Mouse (Mus musculus): Measurements from ENCODE around the gene Cep170b. TPM values are rescaled to one million over a fixed set of nuclear protein-coding genes. Genes with fewer than 3 reads are reported as not detected.

Gene Cep170b
- polyA plus RNA-seq, 1 experiment from 2014 or later = 6.1 TPM

DNA sequence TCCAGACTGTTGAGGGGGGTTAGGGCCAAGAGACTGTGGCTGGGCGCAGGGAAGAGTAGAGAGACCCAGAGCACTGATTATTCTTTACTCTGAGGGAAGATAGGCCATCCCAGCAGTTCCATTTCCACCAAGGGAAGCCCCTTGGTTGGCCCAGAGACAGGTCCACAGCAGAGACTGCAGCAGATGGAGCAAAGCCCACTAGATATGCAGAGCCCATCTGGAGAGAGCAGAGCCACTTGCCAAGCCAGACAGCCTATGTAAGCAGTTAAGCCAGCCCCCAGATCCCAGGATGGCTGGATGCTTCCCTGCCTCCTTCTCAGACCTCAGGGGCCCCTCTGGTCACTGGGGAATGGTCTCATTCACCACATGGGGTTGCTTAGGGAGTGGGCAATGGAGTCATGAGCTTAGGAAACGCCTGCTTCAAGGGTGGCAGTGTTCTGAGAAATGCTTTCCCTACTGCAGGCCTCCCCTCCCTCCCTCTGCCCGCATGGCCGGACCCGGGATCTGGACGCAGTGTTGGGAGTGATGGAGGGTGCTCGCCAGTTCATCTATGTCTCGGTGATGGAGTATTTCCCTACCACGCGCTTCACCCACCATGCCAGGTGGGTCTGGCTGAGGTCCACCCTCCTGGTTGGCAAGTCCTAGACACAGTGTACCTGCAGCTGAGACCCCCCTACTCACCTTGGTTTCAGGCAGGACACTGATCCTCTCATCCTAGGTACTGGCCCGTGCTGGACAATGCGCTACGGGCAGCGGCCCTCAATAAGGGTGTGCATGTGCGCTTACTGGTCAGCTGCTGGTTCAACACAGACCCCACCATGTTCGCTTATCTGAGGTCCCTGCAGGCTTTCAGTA, 47.0 kb downstream of the Cep170b start:
- no peak for ATAC-seq (ENCODE audit: insufficient number of reproducible peaks, insufficient read depth, low FRiP score, low read depth)
- Histone ChIP-seq H3K4me3 (ENCODE audit: control insufficient read depth in 1 of 2, insufficient read depth in 1 of 2, low read depth in 1 of 2, low read length in 2 of 2) (no peak overlapping the region), H3K4me1 (ENCODE audit: control insufficient read depth in 2 of 2, insufficient read depth in 2 of 2, low read length in 2 of 2) (no peaks in the 10 kb centered on the region; a peak in 1 of 4 replicates), H3K27ac (replicated peaks in 1 of 2; ENCODE audit: control insufficient read depth in 1 of 2, insufficient read depth in 1 of 2, low read depth in 2 of 2, low read length in 2 of 2) (no peak overlapping the region), H3K27me3 (ENCODE audit: control insufficient read depth, insufficient read depth, low read length) (no peaks in the 10 kb centered on the region), H3K36me3 (ENCODE audit: control insufficient read depth, insufficient read depth, low read length) (no peaks in the 10 kb centered on the region), H3K4me2 (ENCODE audit: low read length) (no peak overlapping the region), H3K9me3 (ENCODE audit: control insufficient read depth, low read length) (no peaks in the 10 kb centered on the region), H3K9ac (ENCODE audit: low read length) (no peak overlapping the region)
- 89% methylated on average over 16 of the region's 16 CpGs for WGBS

DNA sequence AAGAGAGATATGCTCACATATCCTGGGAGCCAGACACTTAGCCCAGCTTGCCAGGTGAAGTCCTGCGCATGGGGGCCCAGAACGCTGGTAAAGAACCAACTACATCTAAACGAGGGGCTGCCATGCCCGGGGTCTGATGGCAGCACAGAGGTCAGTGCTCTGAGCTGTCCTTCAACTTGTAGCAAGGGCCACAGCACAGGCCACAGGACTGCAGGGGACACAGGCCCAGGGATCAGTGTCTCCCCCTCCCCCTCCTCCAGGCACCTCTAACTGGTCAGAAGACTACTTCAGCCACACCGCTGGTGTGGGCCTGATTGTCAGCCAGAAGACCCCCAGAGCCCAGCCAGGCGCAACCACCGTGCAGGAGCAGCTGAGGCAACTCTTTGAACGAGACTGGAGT, 47.9 kb downstream of the Cep170b start:
- H3K4me2 ChIP-seq (ENCODE audit: low read length) = no peak overlapping the region
- H3K4me1 ChIP-seq (ENCODE audit: control insufficient read depth in 2 of 2, insufficient read depth in 2 of 2, low read length in 2 of 2) = peaks cover 1 to 3% of the 10 kb centered on the region in 2 experiments; a peak in 1 of 4 replicates
- H3K9ac ChIP-seq (ENCODE audit: low read length) = no peak overlapping the region
- H3K27ac ChIP-seq (replicated peaks in 1 of 2; ENCODE audit: control insufficient read depth in 1 of 2, insufficient read depth in 1 of 2, low read depth in 2 of 2, low read length in 2 of 2) = no peak overlapping the region
- H3K27me3 ChIP-seq (ENCODE audit: control insufficient read depth, insufficient read depth, low read length) = no peaks in the 10 kb centered on the region
- ATAC-seq (ENCODE audit: insufficient number of reproducible peaks, insufficient read depth, low FRiP score, low read depth) = no peak
- WGBS = 76% methylated on average over 8 of the region's 8 CpGs
- no peaks in the 10 kb centered on the region for H3K36me3 ChIP-seq (ENCODE audit: control insufficient read depth, insufficient read depth, low read length)
- no peaks in the 10 kb centered on the region for H3K9me3 ChIP-seq (ENCODE audit: control insufficient read depth, low read length)
- H3K4me3 ChIP-seq (ENCODE audit: control insufficient read depth in 1 of 2, insufficient read depth in 1 of 2, low read depth in 1 of 2, low read length in 2 of 2) = no peak overlapping the region

DNA sequence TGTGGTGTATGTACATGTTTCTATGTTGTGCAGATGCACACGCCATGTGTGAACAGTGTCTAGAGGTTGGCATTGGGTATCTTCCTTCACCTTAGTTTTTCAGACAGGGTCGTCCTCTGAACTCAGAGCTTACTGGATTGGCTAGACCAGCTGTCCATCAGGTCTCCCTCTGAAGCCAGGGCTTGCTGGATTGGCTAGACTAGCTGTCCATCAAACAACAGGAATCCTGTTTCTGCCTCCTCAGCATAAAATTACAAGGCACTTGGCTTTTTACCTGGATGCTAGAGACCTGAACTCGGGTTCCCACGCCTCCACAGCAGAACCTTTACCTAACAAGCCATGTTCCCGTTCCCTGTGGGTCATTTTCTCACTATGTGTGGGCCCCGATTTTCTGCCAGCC, 48.8 kb downstream of the Cep170b start:
- no peak overlapping the region for H3K9ac ChIP-seq (ENCODE audit: low read length)
- H3K27me3 ChIP-seq (ENCODE audit: control insufficient read depth, insufficient read depth, low read length) = no peaks in the 10 kb centered on the region
- no peak for ATAC-seq (ENCODE audit: insufficient number of reproducible peaks, insufficient read depth, low FRiP score, low read depth)
- no peaks in the 10 kb centered on the region for H3K36me3 ChIP-seq (ENCODE audit: control insufficient read depth, insufficient read depth, low read length)
- no peak overlapping the region for H3K27ac ChIP-seq (replicated peaks in 1 of 2; ENCODE audit: control insufficient read depth in 1 of 2, insufficient read depth in 1 of 2, low read depth in 2 of 2, low read length in 2 of 2)
- no peaks in the 10 kb centered on the region for H3K9me3 ChIP-seq (ENCODE audit: control insufficient read depth, low read length)
- no peak overlapping the region for H3K4me3 ChIP-seq (ENCODE audit: control insufficient read depth in 1 of 2, insufficient read depth in 1 of 2, low read depth in 1 of 2, low read length in 2 of 2)
- H3K4me2 ChIP-seq (ENCODE audit: low read length) = no peak overlapping the region
- WGBS = 76% methylated on average over 6 of the region's 6 CpGs
- H3K4me1 ChIP-seq (ENCODE audit: control insufficient read depth in 2 of 2, insufficient read depth in 2 of 2, low read length in 2 of 2) = peaks cover 4 to 8% of the 10 kb centered on the region in 2 experiments; a peak in 1 of 4 replicates

DNA sequence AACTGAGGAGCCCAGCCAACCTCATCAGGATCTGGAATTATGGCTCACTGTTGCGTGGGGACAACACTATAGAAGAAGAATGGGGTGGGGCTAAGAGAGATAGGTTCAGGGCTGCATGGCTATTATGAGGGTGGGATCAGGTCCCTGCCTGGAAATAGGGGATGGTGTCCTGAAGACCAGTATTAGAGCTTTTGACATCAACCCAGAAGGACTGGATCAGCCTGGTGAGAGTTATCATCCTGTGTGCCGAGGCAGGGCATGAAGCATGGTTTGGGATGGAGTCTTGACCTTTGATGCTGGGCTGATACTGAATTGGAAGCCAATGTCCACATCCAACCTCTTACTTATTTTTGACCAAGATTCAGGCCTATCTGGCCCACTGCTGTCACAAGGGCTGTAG, 49.5 kb downstream of the Cep170b start:
- no peak overlapping the region for H3K27ac ChIP-seq (replicated peaks in 1 of 2; ENCODE audit: control insufficient read depth in 1 of 2, insufficient read depth in 1 of 2, low read depth in 2 of 2, low read length in 2 of 2)
- H3K9me3 ChIP-seq (ENCODE audit: control insufficient read depth, low read length) = no peaks in the 10 kb centered on the region
- no peak overlapping the region for H3K4me3 ChIP-seq (ENCODE audit: control insufficient read depth in 1 of 2, insufficient read depth in 1 of 2, low read depth in 1 of 2, low read length in 2 of 2)
- H3K4me1 ChIP-seq (ENCODE audit: control insufficient read depth in 2 of 2, insufficient read depth in 2 of 2, low read length in 2 of 2) = peaks cover 4 to 8% of the 10 kb centered on the region in 2 experiments; a peak in 1 of 4 replicates
- no peaks in the 10 kb centered on the region for H3K36me3 ChIP-seq (ENCODE audit: control insufficient read depth, insufficient read depth, low read length)
- 66% methylated on average over 2 of the region's 2 CpGs for WGBS
- H3K4me2 ChIP-seq (ENCODE audit: low read length) = no peak overlapping the region
- H3K27me3 ChIP-seq (ENCODE audit: control insufficient read depth, insufficient read depth, low read length) = no peaks in the 10 kb centered on the region
- no peak overlapping the region for H3K9ac ChIP-seq (ENCODE audit: low read length)
- ATAC-seq (ENCODE audit: insufficient number of reproducible peaks, insufficient read depth, low FRiP score, low read depth) = no peak

DNA sequence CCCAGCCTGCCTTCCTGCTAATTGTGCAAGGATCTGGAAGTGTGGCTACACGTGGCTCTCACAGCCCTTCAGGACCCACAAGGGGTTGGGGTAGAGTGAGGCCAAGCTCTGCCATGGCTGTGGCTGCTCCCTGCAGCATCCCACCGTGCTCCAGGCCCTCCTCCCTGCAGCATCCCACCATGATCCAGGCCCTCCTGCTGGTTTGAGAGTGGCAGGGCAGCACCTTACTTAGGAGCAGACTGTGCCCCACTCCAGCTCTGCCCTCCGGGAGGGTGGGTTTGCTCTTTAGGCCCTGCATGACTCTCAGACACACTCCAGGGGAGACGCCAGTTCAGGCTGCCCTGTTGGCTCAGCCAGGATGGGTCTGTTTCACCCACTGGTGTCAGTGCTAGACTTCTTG, 50.1 kb downstream of the Cep170b start:
- peaks cover 4 to 8% of the 10 kb centered on the region in 2 experiments; a peak in 1 of 4 replicates for H3K4me1 ChIP-seq (ENCODE audit: control insufficient read depth in 2 of 2, insufficient read depth in 2 of 2, low read length in 2 of 2)
- H3K9me3 ChIP-seq (ENCODE audit: control insufficient read depth, low read length) = peaks cover 1% of the 10 kb centered on the region
- no peak overlapping the region for H3K27ac ChIP-seq (replicated peaks in 1 of 2; ENCODE audit: control insufficient read depth in 1 of 2, insufficient read depth in 1 of 2, low read depth in 2 of 2, low read length in 2 of 2)
- H3K36me3 ChIP-seq (ENCODE audit: control insufficient read depth, insufficient read depth, low read length) = no peaks in the 10 kb centered on the region
- no peak overlapping the region for H3K4me2 ChIP-seq (ENCODE audit: low read length)
- ATAC-seq (ENCODE audit: insufficient number of reproducible peaks, insufficient read depth, low FRiP score, low read depth) = no peak
- 70% methylated on average over 4 of the region's 4 CpGs for WGBS
- no peak overlapping the region for H3K4me3 ChIP-seq (ENCODE audit: control insufficient read depth in 1 of 2, insufficient read depth in 1 of 2, low read depth in 1 of 2, low read length in 2 of 2)
- H3K9ac ChIP-seq (ENCODE audit: low read length) = no peak overlapping the region
- no peaks in the 10 kb centered on the region for H3K27me3 ChIP-seq (ENCODE audit: control insufficient read depth, insufficient read depth, low read length)

DNA sequence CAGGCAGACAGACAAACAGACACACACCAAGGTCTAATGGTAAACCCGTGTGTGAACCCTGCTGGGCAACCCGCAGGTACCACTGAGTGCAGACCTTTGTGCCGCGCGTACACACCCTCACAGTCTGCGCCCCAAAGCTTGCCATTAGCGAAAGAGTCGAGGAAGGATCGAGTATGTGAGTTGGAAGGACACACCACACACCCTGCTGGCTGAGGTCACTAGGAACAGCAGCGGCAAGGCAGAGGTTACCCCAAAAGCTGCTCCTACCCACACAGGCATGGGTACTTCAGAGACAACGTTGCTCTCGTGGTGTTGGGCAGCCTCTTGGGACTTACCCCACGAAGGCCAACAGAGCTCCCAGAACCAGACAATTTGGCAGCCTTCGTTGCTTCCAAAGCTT, 52.1 kb downstream of the Cep170b start:
- H3K27ac ChIP-seq (replicated peaks in 1 of 2; ENCODE audit: control insufficient read depth in 1 of 2, insufficient read depth in 1 of 2, low read depth in 2 of 2, low read length in 2 of 2) = no peak overlapping the region
- no peak overlapping the region for H3K9ac ChIP-seq (ENCODE audit: low read length)
- no peak overlapping the region for H3K4me2 ChIP-seq (ENCODE audit: low read length)
- ATAC-seq (ENCODE audit: insufficient number of reproducible peaks, insufficient read depth, low FRiP score, low read depth) = no peak
- no peaks in the 10 kb centered on the region for H3K27me3 ChIP-seq (ENCODE audit: control insufficient read depth, insufficient read depth, low read length)
- peaks cover 4 to 8% of the 10 kb centered on the region in 2 experiments; a peak in 1 of 4 replicates for H3K4me1 ChIP-seq (ENCODE audit: control insufficient read depth in 2 of 2, insufficient read depth in 2 of 2, low read length in 2 of 2)
- peaks cover 5% of the 10 kb centered on the region for H3K9me3 ChIP-seq (ENCODE audit: control insufficient read depth, low read length)
- 89% methylated on average over 14 of the region's 14 CpGs for WGBS
- no peaks in the 10 kb centered on the region for H3K36me3 ChIP-seq (ENCODE audit: control insufficient read depth, insufficient read depth, low read length)
- H3K4me3 ChIP-seq (ENCODE audit: control insufficient read depth in 1 of 2, insufficient read depth in 1 of 2, low read depth in 1 of 2, low read length in 2 of 2) = no peak overlapping the region

DNA sequence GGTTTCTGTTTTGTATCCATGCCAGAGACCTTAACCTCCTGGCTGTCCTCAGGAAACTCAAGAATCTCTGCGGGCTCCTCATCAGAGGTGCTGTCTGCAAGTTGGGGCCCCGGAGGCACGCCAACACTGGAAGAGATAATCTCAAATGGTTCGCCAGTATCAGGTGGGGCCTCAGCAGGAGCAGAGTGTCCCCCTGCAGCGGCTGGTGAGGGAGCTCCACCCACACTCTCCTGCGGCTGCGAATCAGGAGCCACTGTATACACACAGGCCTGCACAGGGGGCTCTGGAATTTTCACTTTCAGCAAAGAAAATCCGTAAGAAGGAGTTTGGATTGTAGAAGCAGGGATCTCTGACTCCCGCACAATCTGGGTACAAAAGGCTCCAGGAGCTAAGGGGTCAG, 53.1 kb downstream of the Cep170b start:
- H3K4me2 ChIP-seq (ENCODE audit: low read length) = peak overlapping the region; percentile 32
- H3K4me3 ChIP-seq (ENCODE audit: control insufficient read depth in 1 of 2, insufficient read depth in 1 of 2, low read depth in 1 of 2, low read length in 2 of 2) = no peak overlapping the region
- peaks cover 4 to 8% of the 10 kb centered on the region in 2 experiments; a peak in 1 of 4 replicates for H3K4me1 ChIP-seq (ENCODE audit: control insufficient read depth in 2 of 2, insufficient read depth in 2 of 2, low read length in 2 of 2)
- 12% methylated on average over 9 of the region's 9 CpGs for WGBS
- H3K27me3 ChIP-seq (ENCODE audit: control insufficient read depth, insufficient read depth, low read length) = no peaks in the 10 kb centered on the region
- H3K9ac ChIP-seq (ENCODE audit: low read length) = 0 out of 2 replicates have a peak overlapping the region, but pooled peaks have one; percentile 6
- peaks cover 5% of the 10 kb centered on the region for H3K9me3 ChIP-seq (ENCODE audit: control insufficient read depth, low read length)
- H3K36me3 ChIP-seq (ENCODE audit: control insufficient read depth, insufficient read depth, low read length) = no peaks in the 10 kb centered on the region
- ATAC-seq (ENCODE audit: insufficient number of reproducible peaks, insufficient read depth, low FRiP score, low read depth) = no peak; the same call in 1 of the 2 replicates
- no peak overlapping the region for H3K27ac ChIP-seq (replicated peaks in 1 of 2; ENCODE audit: control insufficient read depth in 1 of 2, insufficient read depth in 1 of 2, low read depth in 2 of 2, low read length in 2 of 2)

Measured in heart, embryonic 14.5 days (tissue).